Mouse (Mus musculus) lung, embryonic 14.5 days (tissue): ENCODE results near the gene Tmbim7. TPM values are rescaled to one million over a fixed set of nuclear protein-coding genes. Genes with fewer than 3 reads are reported as not detected.
"Not testable (repeated sequence)": the region's sequence is repeated elsewhere in the genome, so short reads cannot be mapped to it uniquely, and the experiment has no call there.

Source experiments
- ATAC-seq: fragments of 200-750 bp; cut with Nextera tagmentation; 2 replicates; pipeline ENCODE4 v1.8.0; 2017; ENCODE audit warnings: mild to moderate bottlenecking, moderate TSS enrichment, moderate library complexity; ENCODE audit not compliant: insufficient read depth
- DNase-seq: peaks from one replicate; pipeline ENCODE4 v3.0.0-alpha.2; 2015
- H3K27ac ChIP-seq: fragments of 300-500 bp; sonication (generic); 2 replicates; pipeline ENCODE4 v1.5.1; 2014; ENCODE audit warnings: low read depth, mild to moderate bottlenecking, moderate library complexity
- H3K27me3 ChIP-seq: fragments of 300-500 bp; sonication (generic); 2 replicates; pipeline ENCODE4 v1.6.1; 2014; ENCODE audit warnings: low read length, control low read depth; ENCODE audit not compliant: insufficient read depth
- H3K36me3 ChIP-seq: fragments of 300-500 bp; sonication (generic); 2 replicates; pipeline ENCODE4 v1.6.1; 2014; ENCODE audit warnings: control low read depth; ENCODE audit not compliant: insufficient read depth
- H3K4me1 ChIP-seq: fragments of 300-500 bp; sonication (generic); 2 replicates; pipeline ENCODE4 v1.6.1; 2014; ENCODE audit warnings: antibody characterized with exemption, control low read depth; ENCODE audit not compliant: insufficient read depth
- H3K4me2 ChIP-seq: fragments of 300-500 bp; sonication (generic); 2 replicates; pipeline ENCODE4 v1.6.1; 2014; ENCODE audit warnings: mild to moderate bottlenecking
- H3K4me3 ChIP-seq: fragments of 300-500 bp; sonication (generic); 2 replicates; pipeline ENCODE4 v1.5.1; 2014; ENCODE audit warnings: low read depth, low read length
- H3K9ac ChIP-seq: fragments of 300-500 bp; sonication (generic); 2 replicates; pipeline ENCODE4 v1.6.1; 2014
- H3K9me3 ChIP-seq: fragments of 300-500 bp; sonication (generic); 2 replicates; pipeline ENCODE4 v1.6.1; 2016; ENCODE audit warnings: low read depth, low read length, control low read depth
- CTCF ChIP-seq: IDR thresholded peaks from 2 replicates; pipeline ENCODE4 v1.5.1; 2016; ENCODE audit warnings: antibody characterized with exemption, low read depth
- WGBS: fragments of 180-500 bp; shearing (Covaris S2); extraction: QIAGEN DNeasy Blood & Tissue Kit; methylation state at CpG from one replicate; pipeline ENCODE4 v1.1.7; 2014; 5-methylcytosine and 5-hydroxymethylcytosine counted together
- polyA plus RNA-seq: library from polyadenylated mRNA; unstranded; fragments of >200 nt; fragmentation: Nextera tagmentation; extraction: Ambion mirVana; gene quantifications from 2 replicates; pipeline ENCODE4 v1.2.1, GENCODE M21; 2014

The Tmbim7 gene
- polyA plus RNA-seq = not detected in 2 replicates

DNA sequence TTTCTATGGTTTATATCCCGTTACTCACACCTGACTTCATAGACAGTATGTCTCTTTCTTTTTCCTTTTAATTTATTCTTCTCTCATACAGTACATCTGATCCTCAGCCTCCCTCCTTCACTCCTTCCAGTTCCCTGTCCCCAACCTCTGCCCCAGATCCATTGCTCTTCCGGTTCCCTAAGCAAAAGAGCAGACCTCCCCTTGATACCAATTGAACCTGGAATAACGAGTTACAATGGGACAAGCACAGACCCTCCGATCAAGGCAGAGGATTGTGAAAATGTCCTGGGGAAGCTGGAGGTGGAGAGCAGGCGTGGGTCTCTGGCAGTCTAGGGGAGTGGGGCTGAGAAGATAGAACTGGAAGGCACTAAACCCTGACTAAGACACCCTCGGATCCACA is at the start of gene Tmbim7:
Tmbim7 (plus strand) TSS at position 301 of the 400 bp plus-strand sequence.
- WGBS = 73% methylated on average over 6 of the region's 6 CpGs
- ATAC-seq (no peak), DNase-seq (no peak)
- Histone ChIP-seq H3K36me3 (no peaks in the 10 kb centered on the region), H3K4me2 (no peak within 1 kb of the TSS), H3K9ac (no peak within 1 kb of the TSS), H3K27ac (no peak within 1 kb of the TSS), H3K9me3 (no peaks in the 10 kb centered on the region), H3K4me3 (no peak within 1 kb of the TSS), H3K27me3 (no peaks in the 10 kb centered on the region), H3K4me1 (no peaks in the 10 kb centered on the region)
- TF ChIP-seq CTCF = no peak

DNA sequence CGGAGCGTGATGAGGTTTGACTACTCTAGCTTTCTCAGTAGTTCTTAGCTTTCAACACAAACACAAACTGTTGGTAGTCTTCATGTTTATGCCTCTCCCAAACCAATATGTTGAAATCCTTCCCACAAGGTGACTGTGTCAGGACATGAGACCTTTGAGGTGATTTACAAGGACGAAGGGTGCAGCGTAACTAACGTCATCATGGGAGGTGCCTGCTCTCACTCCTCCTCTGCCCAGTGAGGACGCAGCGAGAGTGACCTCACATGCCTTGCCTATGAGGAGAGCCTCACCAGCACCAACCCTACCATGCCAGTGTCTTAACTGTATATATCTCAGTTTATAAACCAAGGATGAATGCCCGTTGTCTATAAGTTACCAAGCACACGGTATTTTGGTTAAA is 43.9 kb upstream of the Tmbim7 start:
- Histone ChIP-seq H3K4me2 (no peak overlapping the region), H3K27me3 (no peaks in the 10 kb centered on the region), H3K36me3 (peaks cover 42% of the 10 kb centered on the region), H3K27ac (no peak overlapping the region), H3K4me1 (no peaks in the 10 kb centered on the region), H3K9ac (no peak overlapping the region), H3K9me3 (no peaks in the 10 kb centered on the region), H3K4me3 (no peak overlapping the region)
- DNase-seq (no peak), ATAC-seq (no peak)
- WGBS = 92% methylated on average over 9 of the region's 9 CpGs
- TF ChIP-seq CTCF = no peak

DNA sequence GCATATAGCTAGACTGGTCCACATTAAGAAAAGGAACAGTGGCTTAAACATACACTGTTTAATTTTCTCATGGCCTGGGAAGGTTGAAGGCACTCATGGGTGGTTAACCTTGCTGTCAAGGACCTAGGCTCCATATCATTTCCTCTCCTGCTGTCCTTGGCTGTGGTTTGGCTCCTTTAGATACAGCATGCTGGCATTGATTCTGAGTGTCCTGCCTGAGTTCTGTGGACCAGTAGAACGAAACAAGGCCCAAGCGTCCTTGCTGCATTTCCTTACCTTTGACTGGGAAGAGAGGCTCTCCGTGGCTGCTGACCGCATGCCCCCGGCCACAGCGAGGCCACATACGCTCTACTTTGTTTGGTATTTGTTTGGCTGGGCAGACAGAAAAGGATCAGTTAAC is 41.7 kb upstream of the Tmbim7 start:
- no peaks in the 10 kb centered on the region for H3K4me1 ChIP-seq
- H3K4me3 ChIP-seq = no peak overlapping the region
- H3K27me3 ChIP-seq = no peaks in the 10 kb centered on the region
- H3K9ac ChIP-seq = no peak overlapping the region
- WGBS = 91% methylated on average over 7 of the region's 7 CpGs
- no peak for TF ChIP-seq CTCF
- no peak for ATAC-seq
- no peak overlapping the region for H3K27ac ChIP-seq
- H3K9me3 ChIP-seq = no peaks in the 10 kb centered on the region
- no peak for DNase-seq
- H3K4me2 ChIP-seq = no peak overlapping the region
- H3K36me3 ChIP-seq = peaks cover 47% of the 10 kb centered on the region

DNA sequence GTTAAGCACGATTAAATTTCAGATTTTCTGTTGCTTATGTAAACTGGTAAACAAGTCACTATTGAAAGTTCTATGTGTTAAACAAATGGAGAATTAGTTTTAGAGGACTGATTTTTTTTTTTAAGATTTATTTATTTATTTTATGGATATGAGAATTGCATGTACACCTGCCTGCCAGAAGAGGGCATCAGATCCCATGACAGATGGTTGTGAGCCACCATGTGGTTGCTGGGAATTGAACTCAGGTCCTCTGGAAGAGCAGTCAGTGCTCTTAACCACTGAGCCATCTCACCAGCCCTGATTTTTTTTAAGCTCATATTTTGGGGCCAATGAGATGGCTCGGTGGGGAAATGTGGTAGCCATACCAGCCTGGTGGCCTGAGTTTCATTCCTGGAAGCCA is 39.1 kb upstream of the Tmbim7 start:
- H3K4me3 ChIP-seq, H3K9me3 ChIP-seq, DNase-seq, ATAC-seq, H3K9ac ChIP-seq, H3K27me3 ChIP-seq, H3K4me1 ChIP-seq, H3K27ac ChIP-seq, H3K4me2 ChIP-seq: not testable (repeated sequence)
- WGBS = 89% methylated on average over 2 of the region's 2 CpGs
- H3K36me3 ChIP-seq = peaks cover 48% of the 10 kb centered on the region

DNA sequence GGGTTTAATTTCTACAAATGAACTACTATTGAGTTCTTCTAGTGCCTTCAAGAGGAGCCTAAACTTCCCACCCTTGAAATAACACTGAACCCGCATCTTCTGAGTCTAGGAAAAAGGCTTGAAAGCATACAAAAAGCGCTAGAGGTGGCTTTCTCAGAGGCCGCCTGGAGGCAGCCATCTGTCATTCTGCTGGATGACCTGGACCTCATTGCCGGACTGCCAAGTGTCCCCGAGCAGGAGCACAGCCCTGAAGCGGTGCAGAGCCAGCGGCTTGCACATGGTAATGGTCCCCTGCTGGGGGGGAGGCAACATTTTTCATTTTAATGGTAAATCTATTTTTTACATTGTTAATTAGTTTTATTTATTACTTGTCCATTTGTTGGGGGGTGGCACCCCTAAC is 30.5 kb upstream of the Tmbim7 start:
- no peak overlapping the region for H3K4me3 ChIP-seq
- H3K9me3 ChIP-seq = no peaks in the 10 kb centered on the region
- H3K36me3 ChIP-seq = peaks cover 39% of the 10 kb centered on the region
- H3K9ac ChIP-seq = no peak overlapping the region
- H3K4me2 ChIP-seq = no peak overlapping the region
- H3K27ac ChIP-seq = no peak overlapping the region
- no peak for ATAC-seq
- no peaks in the 10 kb centered on the region for H3K27me3 ChIP-seq
- no peak for TF ChIP-seq CTCF
- H3K4me1 ChIP-seq = no peaks in the 10 kb centered on the region
- WGBS = 84% methylated on average over 7 of the region's 7 CpGs
- DNase-seq = no peak

DNA sequence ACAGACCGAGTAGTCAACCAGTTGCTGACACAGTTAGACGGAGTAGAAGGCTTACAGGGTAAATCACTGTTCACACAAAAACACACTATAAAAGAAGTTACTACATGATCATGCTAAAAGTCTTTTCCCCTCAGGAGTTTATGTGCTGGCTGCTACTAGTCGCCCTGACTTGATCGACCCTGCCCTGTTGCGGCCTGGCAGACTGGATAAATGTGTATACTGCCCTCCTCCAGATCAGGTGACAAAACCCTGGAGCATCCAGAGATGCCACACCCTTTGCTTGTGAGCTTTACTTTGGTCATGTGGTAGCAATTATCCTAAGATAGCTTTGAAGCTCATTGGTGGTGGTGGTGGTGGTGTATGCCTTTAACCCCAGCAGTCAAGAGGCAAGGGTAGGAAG is 20.9 kb upstream of the Tmbim7 start:
- ATAC-seq = no peak
- no peaks in the 10 kb centered on the region for H3K9me3 ChIP-seq
- H3K27me3 ChIP-seq = no peaks in the 10 kb centered on the region
- H3K9ac ChIP-seq = no peak overlapping the region
- DNase-seq = no peak
- H3K4me3 ChIP-seq = no peak overlapping the region
- H3K36me3 ChIP-seq = peaks cover 24% of the 10 kb centered on the region
- H3K27ac ChIP-seq = no peak overlapping the region
- no peak for TF ChIP-seq CTCF
- no peaks in the 10 kb centered on the region for H3K4me1 ChIP-seq
- WGBS = 89% methylated on average over 5 of the region's 5 CpGs
- no peak overlapping the region for H3K4me2 ChIP-seq

DNA sequence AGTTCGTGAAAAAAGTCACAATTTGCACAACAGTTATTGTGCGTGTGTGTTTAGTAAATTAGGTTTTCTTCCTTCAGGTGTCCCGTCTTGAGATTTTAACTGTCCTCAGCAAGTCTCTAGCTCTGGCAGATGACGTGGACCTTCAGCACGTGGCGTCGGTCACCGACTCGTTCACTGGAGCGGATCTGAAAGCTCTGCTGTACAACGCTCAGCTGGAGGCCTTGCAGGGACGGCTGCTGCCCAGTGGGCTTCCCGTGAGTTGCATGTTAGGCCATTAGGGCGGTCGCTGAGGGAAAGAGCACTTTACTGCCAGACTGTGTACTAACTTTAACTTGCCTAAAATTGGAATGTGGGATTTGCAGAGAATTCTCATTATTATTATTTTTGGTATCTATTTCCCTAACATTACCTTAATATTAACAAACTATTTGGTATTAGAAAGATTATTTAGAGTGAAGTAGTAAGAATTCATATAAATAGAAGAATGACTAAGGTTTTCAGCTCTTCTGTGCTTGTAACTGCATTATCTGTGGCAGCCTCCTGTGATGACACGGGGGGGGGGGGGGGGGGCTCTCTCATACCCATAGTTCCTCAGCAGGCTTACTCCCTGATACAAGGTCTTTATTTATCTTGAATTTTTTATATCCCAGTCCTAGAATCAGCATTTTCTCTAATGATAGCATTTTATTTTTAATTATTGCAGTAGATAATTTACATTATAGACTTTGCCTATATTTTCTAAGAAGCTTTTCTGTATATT is 19.3 kb upstream of the Tmbim7 start:
- no peak for TF ChIP-seq CTCF
- H3K36me3 ChIP-seq = peaks cover 17% of the 10 kb centered on the region; the same call in 1 of the 2 replicates
- H3K27ac ChIP-seq = no peak overlapping the region

More for the DNA sequence above, 19.3 kb upstream of the Tmbim7 start:
- ATAC-seq = no peak
- Histone ChIP-seq H3K4me3 (no peak overlapping the region), H3K4me2 (no peak overlapping the region), H3K9ac (no peak overlapping the region), H3K4me1 (no peaks in the 10 kb centered on the region), H3K27me3 (no peaks in the 10 kb centered on the region), H3K9me3 (no peaks in the 10 kb centered on the region)
- 76% methylated on average over 16 of the region's 16 CpGs for whole genome bisulfite sequencing
- DNase-seq = no peak
